Mouse (Mus musculus) spleen, postnatal 4 days (tissue): ENCODE data around the gene Mapk8.

ENCODE experiments used
- DNase-seq, 2 experiments: peaks; one replicate each; pipeline ENCODE4 v3.0.0; 2022; ENCODE audit warnings: low spot score in 2 of 2

Gene Mapk8

GRCm38 (mm10) chr14:33398065-33398860 is 48.7 kb downstream of the Mapk8 start:
- no peak for DNase-seq

GRCm38 (mm10) chr14:33380830-33381457 is 66.0 kb downstream of the Mapk8 start:
- DNase-seq, result no peak

- no peak for DNase-seq
Observed at GRCm38 (mm10) chr14:33378723-33379122, 68.2 kb downstream of the Mapk8 start.

GRCm38 (mm10) chr14:33377211-33377610 is 69.7 kb downstream of the Mapk8 start:
- no peak for DNase-seq

GRCm38 (mm10) chr14:33374089-33374488 is 72.9 kb downstream of the Mapk8 start:
- no peak for DNase-seq

- DNase-seq, result no peak
Observed at GRCm38 (mm10) chr14:33373271-33373670, 73.7 kb downstream of the Mapk8 start.

GRCm38 (mm10) chr14:33371248-33371647 is 75.7 kb downstream of the Mapk8 start:
- peak in 1 of 2 experiments; percentile 65 for DNase-seq

GRCm38 (mm10) chr14:33370056-33370455 is 76.9 kb downstream of the Mapk8 start:
- DNase-seq, result peak in 1 of 2 experiments; percentile 52

- peak in 1 of 2 experiments; percentile 53 for DNase-seq
Observed at GRCm38 (mm10) chr14:33369375-33369774, 77.6 kb downstream of the Mapk8 start.

- peak in 1 of 2 experiments; percentile 61 for DNase-seq
Observed at GRCm38 (mm10) chr14:33366891-33367777, 79.8 kb downstream of the Mapk8 start.

GRCm38 (mm10) chr14:33364061-33364460 is 82.9 kb downstream of the Mapk8 start:
- no peak for DNase-seq

- no peak for DNase-seq
Observed at GRCm38 (mm10) chr14:33363611-33364010, 83.3 kb downstream of the Mapk8 start.

GRCm38 (mm10) chr14:33362807-33363206 is 84.2 kb downstream of the Mapk8 start:
- no peak for DNase-seq

- no peak for DNase-seq
Observed at GRCm38 (mm10) chr14:33362122-33362521, 84.8 kb downstream of the Mapk8 start.

- no peak for DNase-seq
Observed at GRCm38 (mm10) chr14:33361546-33361945, 85.4 kb downstream of the Mapk8 start.

GRCm38 (mm10) chr14:33358891-33359290 is 88.1 kb downstream of the Mapk8 start:
- DNase-seq, result no peak

- DNase-seq, result no peak
Observed at GRCm38 (mm10) chr14:33357600-33358368, 89.2 kb downstream of the Mapk8 start.

GRCm38 (mm10) chr14:33355276-33355675 is 91.7 kb downstream of the Mapk8 start:
- no peak for DNase-seq

- no peak for DNase-seq
Observed at GRCm38 (mm10) chr14:33352890-33353289, 94.1 kb downstream of the Mapk8 start.

- no peak for DNase-seq
Observed at GRCm38 (mm10) chr14:33351984-33352722, 94.8 kb downstream of the Mapk8 start.

GRCm38 (mm10) chr14:33351019-33351418 is 95.9 kb downstream of the Mapk8 start:
- no peak for DNase-seq
